ENCODE assay signal across 8 mouse cellular contexts in genomic region chrX:103694381-103694780, GRCm38 (mm10).
DNase-seq lines count a peak whose midpoint lies in the region; ATAC-seq and TF ChIP-seq lines count a peak whose summit lies in the region.

No protein-coding gene starts in this region.

- WGBS in kidney, embryonic 16.5 days, result 31% methylated on average over 10 of the region's 10 CpGs
- WGBS in forebrain, embryonic 11.5 days, result 34% methylated on average over 10 of the region's 10 CpGs
- WGBS in intestine, postnatal 0 days, result 33% methylated on average over 10 of the region's 10 CpGs
- WGBS in neural tube, embryonic 12.5 days, result 26% methylated on average over 10 of the region's 10 CpGs

- H3K36me3 ChIP-seq in kidney, embryonic 16.5 days (ENCODE audit: insufficient read depth, low read length), result no peaks in the 10 kb centered on the region
- H3K36me3 ChIP-seq in forebrain, embryonic 11.5 days (ENCODE audit: control insufficient read depth, insufficient read depth, low read length), result no peaks in the 10 kb centered on the region
- H3K36me3 ChIP-seq in intestine, postnatal 0 days (ENCODE audit: control insufficient read depth, insufficient read depth), result no peaks in the 10 kb centered on the region
- no peaks in the 10 kb centered on the region for H3K36me3 ChIP-seq in neural tube, embryonic 12.5 days

- no peak for DNase-seq in kidney, postnatal 25 days
- no peak for DNase-seq in forebrain, embryonic 11.5 days (ENCODE audit: low spot score)
- DNase-seq in Muller cell, postnatal 12 days (ENCODE audit: inconsistent ontology term), result no peak
- no peak for DNase-seq in retina, embryonic 14.5 days (ENCODE audit: low spot score)
- DNase-seq in ovary, postnatal 10 days (ENCODE audit: low spot score), result no peak

- H3K9ac ChIP-seq in kidney, embryonic 16.5 days (replicated peaks; ENCODE audit: low read length), result peak overlapping the region; percentile 59; the same call in 1 of the 2 replicates
- peak overlapping the region; percentile 44 for H3K9ac ChIP-seq in forebrain, embryonic 11.5 days (ENCODE audit: low read length)
- no peak overlapping the region for H3K9ac ChIP-seq in intestine, postnatal 0 days (ENCODE audit: low read depth, low read length)
- H3K9ac ChIP-seq in neural tube, embryonic 12.5 days, result no peak overlapping the region

- H3K4me2 ChIP-seq in kidney, embryonic 16.5 days (replicated peaks; ENCODE audit: low read depth, low read length), result peak overlapping the region; percentile 75
- peak overlapping the region; percentile 67; the same call in 1 of the 2 replicates for H3K4me2 ChIP-seq in forebrain, embryonic 11.5 days (ENCODE audit: low read depth, low read length, severe bottlenecking)
- peak overlapping the region; percentile 71 for H3K4me2 ChIP-seq in intestine, postnatal 0 days (replicated peaks; ENCODE audit: low read depth)
- peak overlapping the region; percentile 76 for H3K4me2 ChIP-seq in neural tube, embryonic 12.5 days (replicated peaks)

- peak overlapping the region; percentile 49; the same call in 1 of the 2 replicates for H3K4me3 ChIP-seq in kidney, embryonic 16.5 days (ENCODE audit: low read length)
- H3K4me3 ChIP-seq in forebrain, embryonic 11.5 days (ENCODE audit: low read depth, low read length), result no peak overlapping the region
- H3K4me3 ChIP-seq in intestine, postnatal 0 days (ENCODE audit: low read depth, low read length), result no peak overlapping the region
- H3K4me3 ChIP-seq in neural tube, embryonic 12.5 days, result no peak overlapping the region

- TF ChIP-seq CTCF in intestine, postnatal 0 days (IDR thresholded peaks at IDR 0.05; ENCODE audit: low read depth), result no peak

- no peak overlapping the region for H3K27ac ChIP-seq in kidney, embryonic 16.5 days (ENCODE audit: low read length)
- no peak overlapping the region for H3K27ac ChIP-seq in forebrain, embryonic 11.5 days (ENCODE audit: low read depth, low read length)
- H3K27ac ChIP-seq in intestine, postnatal 0 days (ENCODE audit: low read depth, low read length), result no peak overlapping the region
- no peak overlapping the region for H3K27ac ChIP-seq in neural tube, embryonic 12.5 days

- peaks cover 70% of the 10 kb centered on the region for H3K27me3 ChIP-seq in kidney, embryonic 16.5 days (ENCODE audit: insufficient read depth, low read length)
- peaks cover 64% of the 10 kb centered on the region for H3K27me3 ChIP-seq in forebrain, embryonic 11.5 days (ENCODE audit: control insufficient read depth, insufficient read depth, low read length)
- H3K27me3 ChIP-seq in intestine, postnatal 0 days (replicated peaks; ENCODE audit: control insufficient read depth, insufficient read depth, low read length), result peaks cover 12% of the 10 kb centered on the region; the same call in 1 of the 2 replicates
- peaks cover 52% of the 10 kb centered on the region for H3K27me3 ChIP-seq in neural tube, embryonic 12.5 days (replicated peaks)

- H3K4me1 ChIP-seq in kidney, embryonic 16.5 days (ENCODE audit: insufficient read depth, low read length), result no peaks in the 10 kb centered on the region
- H3K4me1 ChIP-seq in forebrain, embryonic 11.5 days (replicated peaks; ENCODE audit: control insufficient read depth, insufficient read depth, low read length), result no peaks in the 10 kb centered on the region; the same call in 1 of the 2 replicates
- H3K4me1 ChIP-seq in intestine, postnatal 0 days (replicated peaks; ENCODE audit: control insufficient read depth, insufficient read depth, low read length), result no peaks in the 10 kb centered on the region
- H3K4me1 ChIP-seq in neural tube, embryonic 12.5 days, result no peaks in the 10 kb centered on the region

- H3K9me3 ChIP-seq in kidney, embryonic 16.5 days (ENCODE audit: low read length), result peaks cover 6% of the 10 kb centered on the region; the same call in 1 of the 2 replicates
- no peaks in the 10 kb centered on the region for H3K9me3 ChIP-seq in forebrain, embryonic 11.5 days (ENCODE audit: control insufficient read depth, low read length)
- no peaks in the 10 kb centered on the region for H3K9me3 ChIP-seq in intestine, postnatal 0 days (ENCODE audit: control insufficient read depth)
- no peaks in the 10 kb centered on the region for H3K9me3 ChIP-seq in neural tube, embryonic 12.5 days

- no peak for ATAC-seq in kidney, embryonic 16.5 days (ENCODE audit: low FRiP score, low TSS enrichment)
- ATAC-seq in forebrain, embryonic 11.5 days (replicated peaks; ENCODE audit: low FRiP score), result no peak
- ATAC-seq in intestine, postnatal 0 days, result no peak
- 0 out of 2 replicates have a peak, but pooled peaks have one; percentile 3 for ATAC-seq in neural tube, embryonic 12.5 days (ENCODE audit: low FRiP score, low read depth)

Comparison
In these comparisons a context has a peak if more than half of its experiments do, and no peak if none do; other contexts are left out.
1. H3K9ac ChIP-seq: peak in kidney, embryonic 16.5 days (single experiment) and forebrain, embryonic 11.5 days (single experiment); none in intestine, postnatal 0 days (single experiment) and neural tube, embryonic 12.5 days (single experiment).
2. Peak in every context shown above with its lines, with median percentiles within 50 percentile points of each other: H3K4me2 ChIP-seq.